ENCODE assay signal across 8 mouse cellular contexts in the genomic region with DNA sequence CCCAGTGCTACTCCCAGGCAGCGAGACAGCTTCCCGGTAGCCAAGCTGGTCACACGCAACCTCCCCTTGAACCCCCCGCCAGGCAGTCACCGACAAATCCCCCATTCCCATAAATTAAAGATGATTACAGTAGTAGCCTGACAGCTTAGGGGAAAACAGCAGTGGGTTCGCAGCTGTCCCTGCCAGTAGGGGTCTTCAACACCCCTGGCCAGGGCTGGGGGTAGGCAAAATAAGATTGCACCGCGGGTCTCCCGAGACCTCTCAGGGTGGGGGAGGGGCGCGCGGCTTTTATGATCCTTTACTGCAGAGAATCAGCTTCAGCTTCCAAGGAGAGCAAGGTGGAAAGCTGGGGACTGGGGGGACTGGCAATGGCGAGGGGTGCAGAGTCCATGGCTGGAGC. TPM values are rescaled to one million over a fixed set of nuclear protein-coding genes. Genes with fewer than 3 reads are reported as not detected.
DNase-seq lines count a peak whose midpoint lies in the region; ATAC-seq lines count a peak whose summit lies in the region.

No protein-coding gene starts in this region.

- WGBS in heart, embryonic 14.5 days = 3% methylated on average over 13 of the region's 13 CpGs
- 2% methylated on average over 13 of the region's 13 CpGs for WGBS in hindbrain, embryonic 10.5 days
- 0% methylated on average over 13 of the region's 13 CpGs for WGBS in midbrain, embryonic 13.5 days

- H3K9me3 ChIP-seq in heart, embryonic 14.5 days (ENCODE audit: control insufficient read depth, low read length) = no peaks in the 10 kb centered on the region
- no peaks in the 10 kb centered on the region for H3K9me3 ChIP-seq in hindbrain, embryonic 10.5 days
- H3K9me3 ChIP-seq in midbrain, embryonic 13.5 days = no peaks in the 10 kb centered on the region

- H3K4me3 ChIP-seq in heart, embryonic 14.5 days (ENCODE audit: control insufficient read depth in 1 of 2, insufficient read depth in 1 of 2, low read depth in 1 of 2, low read length in 2 of 2) = peak overlapping the region; percentile 16 to 28
- H3K4me3 ChIP-seq in hindbrain, embryonic 10.5 days = peak overlapping the region; percentile 47
- peak overlapping the region; percentile 20 for H3K4me3 ChIP-seq in midbrain, embryonic 13.5 days (replicated peaks)

- H3K36me3 ChIP-seq in heart, embryonic 14.5 days (ENCODE audit: control insufficient read depth, insufficient read depth, low read length) = no peaks in the 10 kb centered on the region
- no peaks in the 10 kb centered on the region for H3K36me3 ChIP-seq in hindbrain, embryonic 10.5 days
- no peaks in the 10 kb centered on the region for H3K36me3 ChIP-seq in midbrain, embryonic 13.5 days

- no peaks in the 10 kb centered on the region; the same call in none of the 2 replicates for H3K27me3 ChIP-seq in heart, embryonic 14.5 days (ENCODE audit: control insufficient read depth, insufficient read depth, low read length)
- H3K27me3 ChIP-seq in hindbrain, embryonic 10.5 days (ENCODE audit: insufficient read depth, poor library complexity, severe bottlenecking) = peaks cover 63% of the 10 kb centered on the region
- H3K27me3 ChIP-seq in midbrain, embryonic 13.5 days = peaks cover 18% of the 10 kb centered on the region

- no peak for ATAC-seq in heart, embryonic 14.5 days (ENCODE audit: insufficient number of reproducible peaks, insufficient read depth, low FRiP score, low read depth)
- peak; percentile 69 for ATAC-seq in midbrain, embryonic 13.5 days
- ATAC-seq in megakaryocyte, adult 5-6 weeks (ENCODE audit: poor library complexity, severe bottlenecking) = no peak

- H3K9ac ChIP-seq in heart, embryonic 14.5 days (ENCODE audit: low read length) = peak overlapping the region; percentile 66
- peak overlapping the region; percentile 57 for H3K9ac ChIP-seq in midbrain, embryonic 13.5 days (replicated peaks)

- H3K4me1 ChIP-seq in heart, embryonic 14.5 days (ENCODE audit: control insufficient read depth in 2 of 2, insufficient read depth in 2 of 2, low read length in 2 of 2) = peaks cover 47 to 52% of the 10 kb centered on the region in 2 experiments
- H3K4me1 ChIP-seq in hindbrain, embryonic 10.5 days (replicated peaks) = peaks cover 60% of the 10 kb centered on the region
- H3K4me1 ChIP-seq in midbrain, embryonic 13.5 days (replicated peaks) = peaks cover 43% of the 10 kb centered on the region

- H3K27ac ChIP-seq in heart, embryonic 14.5 days (replicated peaks in 1 of 2; ENCODE audit: control insufficient read depth in 1 of 2, insufficient read depth in 1 of 2, low read depth in 2 of 2, low read length in 2 of 2) = peak overlapping the region in 1 of 2 experiments; percentile 12; a peak in 3 of 4 replicates
- peak overlapping the region; percentile 3 for H3K27ac ChIP-seq in hindbrain, embryonic 10.5 days
- H3K27ac ChIP-seq in midbrain, embryonic 13.5 days = peak overlapping the region; percentile 60

- peak overlapping the region; percentile 63 for H3K4me2 ChIP-seq in heart, embryonic 14.5 days (ENCODE audit: low read length)
- H3K4me2 ChIP-seq in midbrain, embryonic 13.5 days (replicated peaks) = peak overlapping the region; percentile 53

- DNase-seq in heart, adult 8-10 months (ENCODE audit: low spot score) = no peak
- peak; percentile 71 for DNase-seq in embryo, embryonic 11 days
- peak; percentile 55 for DNase-seq in hindbrain, embryonic 10.5 days (ENCODE audit: low spot score)
- DNase-seq in MN1 (ENCODE audit: low spot score) = no peak
- no peak for DNase-seq in left cerebral cortex, postnatal 14 days (ENCODE audit: low spot score in 2 of 2)

- intact Hi-C loops in left cerebral cortex, postnatal 14 days (cut with DNase I) = no loop called here

RNA-seq across cellular contexts. Expression of gene Meox1, which starts 4.4 kb away (rescaled TPM):
- 13.8 and 13.9 TPM in 2 replicates for polyA plus RNA-seq in heart, embryonic 14.5 days (2014; fragmentation: Nextera tagmentation; extraction: Ambion mirVana)
- 1 to 10 TPM; 3.7 to 6.6 (median 6.3) TPM for total RNA-seq in heart, adult 8-10 months (2022)
- 0.81 and 1.6 TPM in 2 replicates for polyA plus RNA-seq in hindbrain, embryonic 10.5 days (2016; fragmentation: Nextera tagmentation; extraction: Ambion mirVana)
- polyA plus RNA-seq in midbrain, embryonic 13.5 days (2015; fragmentation: Nextera tagmentation; extraction: Ambion mirVana) = 0.12 and 0.13 TPM in 2 replicates
- not detected in 2 replicates for total RNA-seq in megakaryocyte, adult 5-6 weeks (2015)
- 0.15 TPM in 1 of 2 replicates, not detected in the other for total RNA-seq in megakaryocyte, adult 5-6 weeks (2017)
- 1 to 10 TPM; 2.1 to 2.4 TPM for total RNA-seq in left cerebral cortex, postnatal 14 days (2021)

Comparison
In these comparisons a context has a peak if more than half of its experiments do, and no peak if none do; other contexts are left out.
1. DNase-seq: peak in embryo, embryonic 11 days (single experiment) and hindbrain, embryonic 10.5 days (single experiment); none in heart, adult 8-10 months (single experiment), MN1 (single experiment) and left cerebral cortex, postnatal 14 days (0 of 2).
2. Peak in every context shown above with its lines, with median percentiles within 50 percentile points of each other: H3K4me3 ChIP-seq.